Mouse (Mus musculus) hindbrain, embryonic 15.5 days (tissue): ENCODE results near the gene Casp7. TPM values are rescaled to one million over a fixed set of nuclear protein-coding genes. Genes with fewer than 3 reads are reported as not detected.
"Not testable (repeated sequence)": the region's sequence is repeated elsewhere in the genome, so short reads cannot be mapped to it uniquely, and the experiment has no call there.

Experiments
- ATAC-seq: fragments of 200-750 bp; cut with Nextera tagmentation; 2 replicates; pipeline ENCODE4 v1.8.0; 2017; ENCODE audit warnings: low read depth, moderate number of reproducible peaks, moderate TSS enrichment; ENCODE audit not compliant: low FRiP score
- H3K27ac ChIP-seq: fragments of 300-500 bp; sonication (generic); replicated peaks from 2 replicates; pipeline ENCODE4 v1.5.1; 2015; ENCODE audit warnings: mild to moderate bottlenecking, inconsistent platforms
- H3K27me3 ChIP-seq: fragments of 300-500 bp; sonication (generic); 2 replicates; pipeline ENCODE4 v1.6.1; 2015; ENCODE audit warnings: control low read depth, inconsistent platforms
- H3K36me3 ChIP-seq: fragments of 300-500 bp; sonication (generic); 2 replicates; pipeline ENCODE4 v1.6.1; 2015; ENCODE audit warnings: control low read depth, inconsistent platforms
- H3K4me1 ChIP-seq: fragments of 300-500 bp; sonication (generic); replicated peaks from 2 replicates; pipeline ENCODE4 v1.6.1; 2015; ENCODE audit warnings: control low read depth, inconsistent platforms
- H3K4me2 ChIP-seq: fragments of 300-500 bp; sonication (generic); 2 replicates; pipeline ENCODE4 v1.6.1; 2015; ENCODE audit warnings: moderate library complexity, mild to moderate bottlenecking, inconsistent platforms
- H3K4me3 ChIP-seq: fragments of 300-500 bp; sonication (generic); 2 replicates; pipeline ENCODE4 v1.5.1; 2015; ENCODE audit warnings: mild to moderate bottlenecking, inconsistent platforms
- H3K9ac ChIP-seq: fragments of 300-500 bp; sonication (generic); 2 replicates; pipeline ENCODE4 v1.6.1; 2015; ENCODE audit warnings: inconsistent platforms
- H3K9me3 ChIP-seq: fragments of 300-500 bp; sonication (generic); 2 replicates; pipeline ENCODE4 v1.6.1; 2016; ENCODE audit warnings: control low read depth, inconsistent platforms
- WGBS: fragments of 180-500 bp; shearing (Covaris S2); methylation state at CpG from one replicate; pipeline ENCODE4 v1.1.7; 2015; 5-methylcytosine and 5-hydroxymethylcytosine counted together
- polyA plus RNA-seq: library from polyadenylated mRNA; unstranded; fragments of >200 nt; fragmentation: Nextera tagmentation; extraction: Ambion mirVana; gene quantifications from 2 replicates; pipeline ENCODE4 v1.2.1, GENCODE M21; 2015

Gene Casp7
- polyA plus RNA-seq, 1 experiment from 2014 or later: 21.5 TPM

- no peak for ATAC-seq
- no peaks in the 10 kb centered on the region for H3K9me3 ChIP-seq
Observed at GRCm38 (mm10) chr19:56405824-56406223, 8.9 kb downstream of the Casp7 start.

DNA sequence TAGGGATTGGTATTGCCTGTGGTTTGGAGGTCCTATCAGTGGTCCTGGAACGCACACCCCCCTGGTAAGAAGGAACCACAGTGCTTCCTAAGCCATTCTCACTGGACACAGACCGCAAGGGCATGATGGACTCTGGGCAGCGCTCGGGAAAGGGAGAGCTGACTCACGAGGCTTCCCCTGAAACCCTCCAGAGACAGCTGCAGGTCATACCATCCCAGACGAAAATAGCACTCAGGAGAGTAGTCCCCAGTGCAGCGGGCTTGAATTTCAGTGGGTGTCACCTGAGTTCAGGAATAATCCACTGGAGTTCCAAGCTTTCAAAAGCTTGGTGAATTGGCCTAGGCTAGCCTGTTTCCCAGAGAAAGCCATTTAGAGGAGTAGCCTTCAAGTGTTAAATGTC is 9.7 kb downstream of the Casp7 start:
- H3K36me3 ChIP-seq: no peaks in the 10 kb centered on the region
- H3K4me1 ChIP-seq: 0 out of 2 replicates have a peak, but pooled peaks cover 8% of the 10 kb centered on the region
- H3K4me3 ChIP-seq: no peak overlapping the region
- no peak overlapping the region for H3K9ac ChIP-seq
- H3K4me2 ChIP-seq: no peak overlapping the region
- no peaks in the 10 kb centered on the region for H3K9me3 ChIP-seq
- ATAC-seq: no peak
- no peak overlapping the region for H3K27ac ChIP-seq
- 95% methylated on average over 7 of the region's 7 CpGs for WGBS
- H3K27me3 ChIP-seq: no peaks in the 10 kb centered on the region

More at GRCm38 (mm10) chr19:56405824-56406223, 8.9 kb downstream of the Casp7 start:
- no peak overlapping the region for H3K9ac ChIP-seq
- H3K27me3 ChIP-seq: no peaks in the 10 kb centered on the region
- 94% methylated on average over 4 of the region's 4 CpGs for WGBS
- no peaks in the 10 kb centered on the region for H3K36me3 ChIP-seq
- no peak overlapping the region for H3K4me2 ChIP-seq
- no peak overlapping the region for H3K4me3 ChIP-seq
- no peak overlapping the region for H3K27ac ChIP-seq
- 0 out of 2 replicates have a peak, but pooled peaks cover 8% of the 10 kb centered on the region for H3K4me1 ChIP-seq

- H3K36me3 ChIP-seq, H3K9me3 ChIP-seq, H3K27ac ChIP-seq, H3K27me3 ChIP-seq, H3K4me2 ChIP-seq, H3K4me1 ChIP-seq, H3K4me3 ChIP-seq, H3K9ac ChIP-seq, ATAC-seq: not testable (repeated sequence)
- WGBS: 96% methylated on average over 4 of the region's 4 CpGs
Observed at GRCm38 (mm10) chr19:56409884-56410283, 13.0 kb downstream of the Casp7 start.

DNA sequence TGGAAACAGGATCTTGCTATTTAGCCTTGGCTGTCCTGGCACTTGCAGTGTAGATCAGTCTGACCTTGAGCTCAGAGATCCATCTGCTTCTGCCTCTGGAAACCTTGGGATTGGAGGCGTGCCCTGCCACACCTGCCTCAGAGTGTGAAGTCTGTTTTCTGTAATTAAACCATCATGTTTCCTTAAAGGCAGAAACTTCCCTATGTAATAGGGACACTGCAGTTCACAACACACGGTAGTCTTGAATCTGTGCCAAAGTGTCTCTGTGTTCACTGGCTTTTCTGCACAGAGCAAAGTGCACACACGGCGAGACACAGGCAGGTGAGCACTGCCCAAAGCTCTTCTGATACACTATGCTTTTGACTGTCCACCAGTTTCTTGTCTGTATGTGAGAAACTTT is 21.5 kb downstream of the Casp7 start:
- H3K4me2 ChIP-seq: no peak overlapping the region
- no peak for ATAC-seq
- H3K4me3 ChIP-seq: no peak overlapping the region
- no peaks in the 10 kb centered on the region for H3K9me3 ChIP-seq
- no peak overlapping the region for H3K27ac ChIP-seq
- H3K9ac ChIP-seq: no peak overlapping the region
- H3K27me3 ChIP-seq: no peaks in the 10 kb centered on the region
- H3K36me3 ChIP-seq: no peaks in the 10 kb centered on the region
- peaks cover 6% of the 10 kb centered on the region for H3K4me1 ChIP-seq
- WGBS: 78% methylated on average over 4 of the region's 4 CpGs

DNA sequence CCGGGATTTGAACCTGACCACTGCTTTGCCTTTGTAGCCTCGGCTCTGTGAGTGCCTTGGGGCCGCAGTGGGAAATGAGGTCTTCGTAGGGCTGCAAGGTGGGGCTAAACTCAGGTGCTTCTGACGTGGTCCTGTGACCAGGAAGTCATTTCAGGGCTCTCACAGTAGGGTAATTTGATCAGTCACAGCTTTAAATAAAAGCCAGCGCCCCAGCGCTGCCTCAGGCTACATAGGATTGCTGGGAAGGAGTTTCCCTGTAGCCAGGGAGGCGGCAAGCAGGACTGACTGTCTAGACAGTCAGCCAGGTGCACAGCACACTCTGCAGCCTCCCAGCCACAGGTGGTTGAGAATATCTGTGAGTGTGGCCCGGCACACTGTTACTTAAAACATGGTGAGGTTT is 22.5 kb downstream of the Casp7 start:
- Histone ChIP-seq H3K4me2 (no peak overlapping the region), H3K4me3 (no peak overlapping the region), H3K27ac (no peak overlapping the region), H3K9ac (no peak overlapping the region), H3K9me3 (no peaks in the 10 kb centered on the region), H3K36me3 (no peaks in the 10 kb centered on the region), H3K27me3 (no peaks in the 10 kb centered on the region), H3K4me1 (peaks cover 10% of the 10 kb centered on the region)
- 78% methylated on average over 9 of the region's 9 CpGs for WGBS
- ATAC-seq: no peak

DNA sequence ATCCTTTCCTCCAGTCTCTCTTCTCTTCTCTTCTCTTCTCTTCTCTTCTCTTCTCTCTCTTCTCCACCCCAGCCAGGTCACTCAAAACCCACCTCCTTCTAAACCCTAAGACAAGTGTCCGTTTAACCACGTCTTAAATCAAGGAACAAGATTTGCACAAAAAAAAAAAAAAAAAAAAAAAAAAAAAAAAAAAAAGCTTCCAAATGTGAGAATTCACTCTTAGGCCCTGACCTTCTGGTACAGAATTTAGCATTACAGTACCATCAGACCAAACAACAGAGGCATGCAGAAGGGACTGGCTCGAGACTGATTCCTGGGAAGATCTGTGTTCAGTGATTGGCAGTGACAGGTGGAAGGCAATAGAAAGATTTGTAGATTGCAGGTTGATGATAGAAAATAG is 23.4 kb downstream of the Casp7 start:
- Histone ChIP-seq H3K36me3 (no peaks in the 10 kb centered on the region), H3K9ac (no peak overlapping the region), H3K27ac (no peak overlapping the region), H3K4me2 (no peak overlapping the region), H3K4me3 (no peak overlapping the region), H3K27me3 (no peaks in the 10 kb centered on the region), H3K4me1 (peaks cover 13% of the 10 kb centered on the region), H3K9me3 (no peaks in the 10 kb centered on the region)
- ATAC-seq: no peak
- 89% methylated on average over 3 of the region's 3 CpGs for WGBS

- H3K9me3 ChIP-seq: no peaks in the 10 kb centered on the region
- peak overlapping the region; percentile 30; the same call in 1 of the 2 replicates for H3K4me2 ChIP-seq
- H3K36me3 ChIP-seq: no peaks in the 10 kb centered on the region
- no peak overlapping the region for H3K9ac ChIP-seq
- no peaks in the 10 kb centered on the region for H3K27me3 ChIP-seq
- ATAC-seq: 0 out of 2 replicates have a peak, but pooled peaks have one; percentile 42
- H3K27ac ChIP-seq: no peak overlapping the region
- 26% methylated on average over 14 of the region's 14 CpGs for WGBS
- no peak overlapping the region for H3K4me3 ChIP-seq
- peaks cover 25% of the 10 kb centered on the region for H3K4me1 ChIP-seq
Observed at GRCm38 (mm10) chr19:56422476-56423338, 25.8 kb downstream of the Casp7 start.

GRCm38 (mm10) chr19:56423370-56423769 is 26.4 kb downstream of the Casp7 start:
- 55% methylated on average over 12 of the region's 12 CpGs for whole genome bisulfite sequencing
- no peak overlapping the region for H3K9ac ChIP-seq
- no peaks in the 10 kb centered on the region for H3K36me3 ChIP-seq
- 0 out of 2 replicates have a peak, but pooled peaks have one; percentile 15 for ATAC-seq
- H3K4me1 ChIP-seq: peaks cover 25% of the 10 kb centered on the region
- no peak overlapping the region for H3K4me3 ChIP-seq
- peak overlapping the region; percentile 3; the same call in 1 of the 2 replicates for H3K4me2 ChIP-seq
- H3K27me3 ChIP-seq: no peaks in the 10 kb centered on the region
- no peaks in the 10 kb centered on the region for H3K9me3 ChIP-seq
- no peak overlapping the region for H3K27ac ChIP-seq

DNA sequence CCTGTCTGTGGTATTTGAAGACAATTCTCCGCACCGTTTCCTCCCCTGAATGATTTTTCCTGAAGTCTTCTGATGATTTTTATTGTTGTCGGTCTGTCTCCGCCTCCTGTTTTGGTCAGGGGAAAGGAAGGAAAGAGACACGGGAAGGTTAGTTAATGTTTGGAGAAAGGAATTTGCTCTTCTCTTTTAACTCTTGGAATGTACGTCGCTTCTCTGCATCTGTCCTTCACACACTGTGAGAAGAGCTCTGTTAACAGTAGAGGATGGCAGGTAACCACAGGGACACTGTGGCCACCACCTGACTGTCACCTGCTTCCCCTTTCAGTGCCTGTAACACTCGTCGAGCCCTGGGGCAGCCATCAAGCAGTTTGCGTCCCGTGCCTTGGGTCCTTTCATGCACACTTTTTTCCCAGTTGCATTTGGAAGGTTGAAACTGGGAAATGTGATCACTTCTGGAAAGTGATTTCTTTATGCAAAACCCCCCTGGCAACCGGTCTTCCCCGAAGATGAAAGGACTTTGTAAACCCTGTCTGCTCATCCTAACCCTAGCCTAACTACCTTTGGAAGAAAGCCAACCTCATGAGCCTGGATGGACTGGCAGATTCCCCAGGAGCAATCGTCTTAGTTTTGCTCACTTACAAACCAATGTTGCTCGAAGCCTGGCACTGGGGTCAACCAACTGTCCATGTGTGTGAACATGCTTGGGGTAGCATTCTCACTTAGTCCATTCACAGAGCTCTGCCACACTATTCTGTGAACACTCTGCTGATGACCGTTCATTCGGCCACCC is 27.9 kb downstream of the Casp7 start:
- WGBS: 68% methylated on average over 17 of the region's 17 CpGs
- H3K9me3 ChIP-seq: no peaks in the 10 kb centered on the region

GRCm38 (mm10) chr19:56425492-56425891 is 28.6 kb downstream of the Casp7 start:
- 54% methylated on average over 9 of the region's 9 CpGs for WGBS
- Histone ChIP-seq H3K9ac (no peak overlapping the region), H3K27ac (peak overlapping the region; percentile 16; the same call in 1 of the 2 replicates), H3K4me2 (no peak overlapping the region), H3K36me3 (no peaks in the 10 kb centered on the region), H3K9me3 (no peaks in the 10 kb centered on the region), H3K4me1 (peaks cover 25% of the 10 kb centered on the region), H3K4me3 (no peak overlapping the region), H3K27me3 (no peaks in the 10 kb centered on the region)
- ATAC-seq: no peak

More for the DNA sequence above, 27.9 kb downstream of the Casp7 start:
- Histone ChIP-seq H3K4me1 (peaks cover 25% of the 10 kb centered on the region), H3K27ac (no peak overlapping the region), H3K27me3 (no peaks in the 10 kb centered on the region), H3K4me3 (no peak overlapping the region), H3K36me3 (no peaks in the 10 kb centered on the region), H3K4me2 (no peak overlapping the region), H3K9ac (no peak overlapping the region)
- no peak for ATAC-seq

GRCm38 (mm10) chr19:56430369-56430768 is 33.4 kb downstream of the Casp7 start:
- Histone ChIP-seq H3K27ac (no peak overlapping the region), H3K9ac (no peak overlapping the region), H3K4me1 (peaks cover 12% of the 10 kb centered on the region), H3K27me3 (no peaks in the 10 kb centered on the region), H3K36me3 (no peaks in the 10 kb centered on the region), H3K9me3 (no peaks in the 10 kb centered on the region), H3K4me3 (no peak overlapping the region), H3K4me2 (no peak overlapping the region)
- 70% methylated on average over 8 of the region's 8 CpGs for WGBS
- ATAC-seq: no peak

DNA sequence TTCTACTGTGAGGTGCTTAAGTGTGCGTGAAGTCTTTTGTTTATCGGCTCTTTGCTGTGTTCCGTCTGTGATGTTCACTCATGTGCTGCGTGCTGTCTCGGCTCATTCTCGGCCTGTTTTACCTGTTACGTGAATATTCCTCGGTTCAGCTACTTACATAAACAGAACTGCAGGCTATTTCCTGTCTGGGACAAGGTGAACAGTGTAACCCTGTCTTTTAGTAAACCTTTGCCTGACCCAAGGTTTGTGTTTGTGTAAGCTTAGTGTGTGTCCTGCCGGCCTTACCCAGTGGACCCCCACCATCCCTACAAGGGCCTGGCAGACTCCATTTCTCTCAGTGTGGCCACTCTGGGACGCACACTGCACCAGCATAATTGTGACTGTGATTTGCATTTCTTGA is 35.8 kb downstream of the Casp7 start:
- Histone ChIP-seq H3K4me3 (no peak overlapping the region), H3K4me1 (no peaks in the 10 kb centered on the region), H3K36me3 (no peaks in the 10 kb centered on the region), H3K27ac (no peak overlapping the region), H3K9ac (no peak overlapping the region), H3K4me2 (no peak overlapping the region), H3K27me3 (no peaks in the 10 kb centered on the region), H3K9me3 (no peaks in the 10 kb centered on the region)
- no peak for ATAC-seq
- WGBS: 73% methylated on average over 10 of the region's 10 CpGs
